Mouse (Mus musculus): ENCODE results near the gene Cyp2b10. TPM values are rescaled to one million over a fixed set of nuclear protein-coding genes. Genes with fewer than 3 reads are reported as not detected.

The Cyp2b10 gene
- 111 and 169 TPM in 2 replicates for polyA plus RNA-seq (2012; rRNA removed; ENCODE audit: low replicate concordance)

GRCm38 (mm10) chr7:25897411-25897810, at the start of gene Cyp2b10:
Gene Cyp2b10 (plus strand): TSS chr7:25897620.

Other genes starting within 250 kb of the Cyp2b10 start
- gene Bckdha, start 238.6 kb upstream of the Cyp2b10 start, polyA plus RNA-seq (2012; rRNA removed; ENCODE audit: low replicate concordance) = 116 and 127 TPM in 2 replicates
- 73.1 and 77.3 TPM in 2 replicates for gene Exosc5, start 238.5 kb upstream of the Cyp2b10 start, polyA plus RNA-seq (2012; rRNA removed; ENCODE audit: low replicate concordance)
- gene Tmem91, start 222.5 kb upstream of the Cyp2b10 start, polyA plus RNA-seq (2012; rRNA removed; ENCODE audit: low replicate concordance) = 0.62 TPM in 1 of 2 replicates, not detected in the other
- gene B9d2, start 216.8 kb upstream of the Cyp2b10 start, polyA plus RNA-seq (2012; rRNA removed; ENCODE audit: low replicate concordance) = 24.5 and 29.9 TPM in 2 replicates
- gene Tgfb1, start 210.6 kb upstream of the Cyp2b10 start, polyA plus RNA-seq (2012; rRNA removed; ENCODE audit: low replicate concordance) = 16.8 and 27.4 TPM in 2 replicates
- 53.5 and 61.7 TPM in 2 replicates for gene Ccdc97, start 178.5 kb upstream of the Cyp2b10 start, polyA plus RNA-seq (2012; rRNA removed; ENCODE audit: low replicate concordance)
- gene Hnrnpul1, start 142.9 kb upstream of the Cyp2b10 start, polyA plus RNA-seq (2012; rRNA removed; ENCODE audit: low replicate concordance) = 29.2 and 43.5 TPM in 2 replicates
- gene Axl, start 108.9 kb upstream of the Cyp2b10 start, polyA plus RNA-seq (2012; rRNA removed; ENCODE audit: low replicate concordance) = 10.8 and 14.9 TPM in 2 replicates
- 58.2 and 77.3 TPM in 2 replicates for gene Cyp2s1, start 80.7 kb upstream of the Cyp2b10 start, polyA plus RNA-seq (2012; rRNA removed; ENCODE audit: low replicate concordance)
- 1.7 TPM in 1 of 2 replicates, not detected in the other for gene Cyp2b13, start 163.9 kb downstream of the Cyp2b10 start, polyA plus RNA-seq (2012; rRNA removed; ENCODE audit: low replicate concordance)

Data from duodenum, adult 2 months (tissue).